8 mouse cellular contexts compared by ENCODE assay signal in genomic region chr4:149425801-149426292, GRCm38 (mm10). TPM values are rescaled to one million over a fixed set of nuclear protein-coding genes. Genes with fewer than 3 reads are reported as not detected.
A peak's percentile ranks its signal among the peaks of the same experiment; 100 is the strongest.
DNase-seq lines count a peak whose midpoint lies in the region; ATAC-seq lines count a peak whose summit lies in the region.

No protein-coding gene starts in this region.

- ATAC-seq in forebrain, embryonic 11.5 days (replicated peaks; ENCODE audit: low FRiP score), result peak; percentile 74
- ATAC-seq in kidney, embryonic 14.5 days (ENCODE audit: low FRiP score, low TSS enrichment), result peak; percentile 78
- peak; percentile 63; the same call in 1 of the 2 replicates for ATAC-seq in stomach, embryonic 16.5 days (ENCODE audit: insufficient read depth, low FRiP score)

- no peaks in the 10 kb centered on the region for H3K9me3 ChIP-seq in forebrain, embryonic 11.5 days (ENCODE audit: control insufficient read depth, low read length)
- H3K9me3 ChIP-seq in kidney, embryonic 14.5 days (ENCODE audit: control insufficient read depth, low read length), result no peaks in the 10 kb centered on the region
- H3K9me3 ChIP-seq in stomach, embryonic 16.5 days (replicated peaks; ENCODE audit: control insufficient read depth, low read length), result no peaks in the 10 kb centered on the region

- peak overlapping the region; percentile 72 for H3K4me2 ChIP-seq in forebrain, embryonic 11.5 days (ENCODE audit: low read depth, low read length, severe bottlenecking)
- peak overlapping the region; percentile 68 for H3K4me2 ChIP-seq in kidney, embryonic 14.5 days (replicated peaks; ENCODE audit: low read depth, low read length)
- H3K4me2 ChIP-seq in stomach, embryonic 16.5 days (ENCODE audit: low read depth, low read length), result peak overlapping the region; percentile 68

- peak; percentile 62 for DNase-seq in embryo, embryonic 10.5 days (ENCODE audit: low spot score)
- no peak for DNase-seq in embryo, embryonic 9.5 days (ENCODE audit: extremely low spot score)
- peak; percentile 51 for DNase-seq in thymus, postnatal 14 days
- DNase-seq in thymus, adult 18-20 months, result no peak
- DNase-seq in forebrain, embryonic 11.5 days (ENCODE audit: low spot score), result peak; percentile 72
- DNase-seq in lung, postnatal 25 days (ENCODE audit: low spot score), result peak; percentile 8

- no peaks in the 10 kb centered on the region for H3K36me3 ChIP-seq in forebrain, embryonic 11.5 days (ENCODE audit: control insufficient read depth, insufficient read depth, low read length)
- no peaks in the 10 kb centered on the region for H3K36me3 ChIP-seq in kidney, embryonic 14.5 days (ENCODE audit: control insufficient read depth, insufficient read depth, low read length)
- no peaks in the 10 kb centered on the region for H3K36me3 ChIP-seq in stomach, embryonic 16.5 days (ENCODE audit: control insufficient read depth, insufficient read depth, low read length)

- H3K27me3 ChIP-seq in forebrain, embryonic 11.5 days (ENCODE audit: control insufficient read depth, insufficient read depth, low read length), result no peaks in the 10 kb centered on the region
- H3K27me3 ChIP-seq in kidney, embryonic 14.5 days (ENCODE audit: control insufficient read depth, insufficient read depth, low read length), result no peaks in the 10 kb centered on the region
- H3K27me3 ChIP-seq in stomach, embryonic 16.5 days (ENCODE audit: control insufficient read depth, insufficient read depth, low read length), result no peaks in the 10 kb centered on the region

- H3K4me1 ChIP-seq in forebrain, embryonic 11.5 days (replicated peaks; ENCODE audit: control insufficient read depth, insufficient read depth, low read length), result no peaks in the 10 kb centered on the region
- peaks cover 6% of the 10 kb centered on the region; the same call in 1 of the 2 replicates for H3K4me1 ChIP-seq in kidney, embryonic 14.5 days (ENCODE audit: control insufficient read depth, insufficient read depth, low read length)
- H3K4me1 ChIP-seq in stomach, embryonic 16.5 days (ENCODE audit: control insufficient read depth, insufficient read depth, low read length), result peaks cover 7% of the 10 kb centered on the region; the same call in 1 of the 2 replicates

- under 1% methylated on average over 35 of the region's 35 CpGs for WGBS in forebrain, embryonic 11.5 days
- under 1% methylated on average over 35 of the region's 35 CpGs for WGBS in kidney, embryonic 14.5 days
- WGBS in stomach, embryonic 16.5 days, result under 1% methylated on average over 35 of the region's 35 CpGs

- peak overlapping the region; percentile 99 for H3K27ac ChIP-seq in forebrain, embryonic 11.5 days (ENCODE audit: low read depth, low read length)
- peak overlapping the region; percentile 99 for H3K27ac ChIP-seq in kidney, embryonic 14.5 days (ENCODE audit: low read depth, low read length)
- H3K27ac ChIP-seq in stomach, embryonic 16.5 days (ENCODE audit: low read length), result peak overlapping the region; percentile 99

- H3K4me3 ChIP-seq in forebrain, embryonic 11.5 days (ENCODE audit: low read depth, low read length), result peak overlapping the region; percentile 84
- peak overlapping the region; percentile 95 for H3K4me3 ChIP-seq in kidney, embryonic 14.5 days (ENCODE audit: low read length)
- peak overlapping the region; percentile 98 for H3K4me3 ChIP-seq in stomach, embryonic 16.5 days (replicated peaks; ENCODE audit: low read length)

- H3K9ac ChIP-seq in forebrain, embryonic 11.5 days (ENCODE audit: low read length), result peak overlapping the region; percentile 84
- H3K9ac ChIP-seq in kidney, embryonic 14.5 days (ENCODE audit: low read depth, low read length), result peak overlapping the region; percentile 92
- H3K9ac ChIP-seq in stomach, embryonic 16.5 days (ENCODE audit: low read length), result peak overlapping the region; percentile 94

RNA-seq across cellular contexts. Expression of gene Ube4b, which starts 0.7 kb away (rescaled TPM):
- 67.0 and 70.6 TPM in 2 replicates for polyA plus RNA-seq in forebrain, embryonic 11.5 days (2014; fragmentation: Nextera tagmentation; extraction: Ambion mirVana)
- 42.9 and 44.9 TPM in 2 replicates for polyA plus RNA-seq in kidney, embryonic 14.5 days (2014; fragmentation: Nextera tagmentation; extraction: Ambion mirVana)
- 32.7 and 33.5 TPM in 2 replicates for polyA plus RNA-seq in stomach, embryonic 16.5 days (2015; fragmentation: Nextera tagmentation; extraction: Ambion mirVana)

RNA-seq across cellular contexts. Expression of gene Rbp7, which starts 28.9 kb away (rescaled TPM):
- polyA plus RNA-seq in forebrain, embryonic 11.5 days (2014; fragmentation: Nextera tagmentation; extraction: Ambion mirVana), result not detected in 2 replicates
- 1.1 and 1.8 TPM in 2 replicates for polyA plus RNA-seq in kidney, embryonic 14.5 days (2014; fragmentation: Nextera tagmentation; extraction: Ambion mirVana)
- polyA plus RNA-seq in stomach, embryonic 16.5 days (2015; fragmentation: Nextera tagmentation; extraction: Ambion mirVana), result 4.0 and 4.8 TPM in 2 replicates

RNA-seq across cellular contexts. Expression of gene Tmem274, which starts 51.3 kb away (rescaled TPM):
- 0.99 TPM in 1 of 2 replicates, not detected in the other for polyA plus RNA-seq in forebrain, embryonic 11.5 days (2014; fragmentation: Nextera tagmentation; extraction: Ambion mirVana)
- 0.38 TPM in 1 of 2 replicates, not detected in the other for polyA plus RNA-seq in kidney, embryonic 14.5 days (2014; fragmentation: Nextera tagmentation; extraction: Ambion mirVana)
- polyA plus RNA-seq in stomach, embryonic 16.5 days (2015; fragmentation: Nextera tagmentation; extraction: Ambion mirVana), result 0.39 and 0.40 TPM in 2 replicates

RNA-seq across cellular contexts. Expression of gene Nmnat1, which starts 59.2 kb away (rescaled TPM):
- polyA plus RNA-seq in forebrain, embryonic 11.5 days (2014; fragmentation: Nextera tagmentation; extraction: Ambion mirVana), result 17.3 and 19.5 TPM in 2 replicates
- 12.7 and 15.5 TPM in 2 replicates for polyA plus RNA-seq in kidney, embryonic 14.5 days (2014; fragmentation: Nextera tagmentation; extraction: Ambion mirVana)
- polyA plus RNA-seq in stomach, embryonic 16.5 days (2015; fragmentation: Nextera tagmentation; extraction: Ambion mirVana), result 9.3 and 9.6 TPM in 2 replicates

RNA-seq across cellular contexts. Expression of gene Lzic, which starts 59.2 kb away (rescaled TPM):
- polyA plus RNA-seq in forebrain, embryonic 11.5 days (2014; fragmentation: Nextera tagmentation; extraction: Ambion mirVana), result 55.6 and 57.6 TPM in 2 replicates
- polyA plus RNA-seq in kidney, embryonic 14.5 days (2014; fragmentation: Nextera tagmentation; extraction: Ambion mirVana), result 45.7 and 47.3 TPM in 2 replicates
- polyA plus RNA-seq in stomach, embryonic 16.5 days (2015; fragmentation: Nextera tagmentation; extraction: Ambion mirVana), result 33.3 and 35.9 TPM in 2 replicates

Comparison
In these comparisons a context has a peak if more than half of its experiments do, and no peak if none do; other contexts are left out.
1. DNase-seq: peak in embryo, embryonic 10.5 days (single experiment), thymus, postnatal 14 days (single experiment), forebrain, embryonic 11.5 days (single experiment) and lung, postnatal 25 days (single experiment); none in embryo, embryonic 9.5 days (single experiment) and thymus, adult 18-20 months (0 of 2).
2. Peak in every context shown above with its lines, with median percentiles within 50 percentile points of each other: ATAC-seq, H3K27ac ChIP-seq, H3K4me2 ChIP-seq, H3K4me3 ChIP-seq and H3K9ac ChIP-seq.